In genomic region chr9:21426525-21426924, GRCm38 (mm10) we compare ENCODE assay signal across 9 mouse cellular contexts. TPM values are rescaled to one million over a fixed set of nuclear protein-coding genes. Genes with fewer than 3 reads are reported as not detected.
DNase-seq lines count a peak whose midpoint lies in the region; ATAC-seq and TF ChIP-seq lines count a peak whose summit lies in the region.
"Had no signal": no experiment of that assay in that cellular context is flagged by ENCODE, and none has a peak within 500 bp of the region (broad histone marks: within the 10 kb centered on the region; RNA-seq: fewer than 3 reads in every experiment).

No protein-coding gene starts in this region.

- ATAC-seq in kidney, embryonic 14.5 days (ENCODE audit: low FRiP score, low TSS enrichment): no peak
- ATAC-seq in embryonic facial prominence, embryonic 12.5 days (ENCODE audit: insufficient number of reproducible peaks, insufficient read depth, low FRiP score, low TSS enrichment): no peak
- ATAC-seq in intestine, embryonic 14.5 days (replicated peaks; ENCODE audit: low FRiP score, low TSS enrichment, low read depth): no peak
- no peak for ATAC-seq in midbrain, embryonic 16.5 days

- no peaks in the 10 kb centered on the region for H3K9me3 ChIP-seq in kidney, embryonic 14.5 days (ENCODE audit: control insufficient read depth, low read length)
- no peaks in the 10 kb centered on the region for H3K9me3 ChIP-seq in embryonic facial prominence, embryonic 12.5 days
- H3K9me3 ChIP-seq in intestine, embryonic 14.5 days (ENCODE audit: control insufficient read depth, low read length): no peaks in the 10 kb centered on the region
- no peaks in the 10 kb centered on the region for H3K9me3 ChIP-seq in midbrain, embryonic 16.5 days (replicated peaks; ENCODE audit: control insufficient read depth, low read length, poor library complexity, severe bottlenecking)

- peaks cover 20% of the 10 kb centered on the region for H3K4me1 ChIP-seq in kidney, embryonic 14.5 days (ENCODE audit: control insufficient read depth, insufficient read depth, low read length)
- peaks cover 48% of the 10 kb centered on the region for H3K4me1 ChIP-seq in kidney, adult 2 months (ENCODE audit: control insufficient read depth, insufficient read depth, low read length)
- peaks cover 14% of the 10 kb centered on the region for H3K4me1 ChIP-seq in embryonic facial prominence, embryonic 12.5 days
- H3K4me1 ChIP-seq in intestine, embryonic 14.5 days (replicated peaks; ENCODE audit: control insufficient read depth, insufficient read depth, low read length): peaks cover 19% of the 10 kb centered on the region
- peaks cover 23% of the 10 kb centered on the region for H3K4me1 ChIP-seq in midbrain, embryonic 16.5 days (ENCODE audit: control insufficient read depth, insufficient read depth, low read length)

- TF ChIP-seq POLR2A in kidney, adult 2 months (IDR thresholded peaks at IDR 0.05; ENCODE audit: low read depth, low read length): no peak

- H3K27ac ChIP-seq in kidney, embryonic 14.5 days (ENCODE audit: low read depth, low read length): no peak overlapping the region
- H3K27ac ChIP-seq in kidney, adult 2 months (ENCODE audit: insufficient read depth, low read depth, low read length): no peak overlapping the region
- no peak overlapping the region for H3K27ac ChIP-seq in embryonic facial prominence, embryonic 12.5 days
- H3K27ac ChIP-seq in intestine, embryonic 14.5 days (ENCODE audit: low read depth): no peak overlapping the region
- H3K27ac ChIP-seq in midbrain, embryonic 16.5 days (ENCODE audit: low read length): no peak overlapping the region

- no peak for TF ChIP-seq CTCF in kidney, adult 2 months (conservative IDR thresholded peaks at IDR 0.05; ENCODE audit: insufficient read depth, insufficient read length, low read depth, low read length)

- peaks cover 3% of the 10 kb centered on the region; the same call in 1 of the 2 replicates for H3K36me3 ChIP-seq in kidney, embryonic 14.5 days (ENCODE audit: control insufficient read depth, insufficient read depth, low read length)
- H3K36me3 ChIP-seq in kidney, adult 2 months (ENCODE audit: control insufficient read depth, insufficient read depth, low read length): no peaks in the 10 kb centered on the region
- H3K36me3 ChIP-seq in embryonic facial prominence, embryonic 12.5 days: peaks cover 1% of the 10 kb centered on the region
- H3K36me3 ChIP-seq in intestine, embryonic 14.5 days (ENCODE audit: control insufficient read depth, insufficient read depth, low read length): peaks cover 2% of the 10 kb centered on the region
- H3K36me3 ChIP-seq in midbrain, embryonic 16.5 days (ENCODE audit: control insufficient read depth, insufficient read depth, low read length): peaks cover 1% of the 10 kb centered on the region; the same call in 1 of the 2 replicates

- no peak for DNase-seq in kidney, adult 2 months
- DNase-seq in intestine, embryonic 14.5 days (ENCODE audit: low spot score): no peak
- DNase-seq in thymus, postnatal 14 days: no peak
- no peak for DNase-seq in cerebellum, adult 8-10 months
- no peak for DNase-seq in natural killer cell, adult 2 months (ENCODE audit: low spot score in 2 of 2)
- DNase-seq: right cerebral cortex, postnatal 25 days had no signal

- H3K9ac ChIP-seq in kidney, embryonic 14.5 days (ENCODE audit: low read depth, low read length): no peak overlapping the region
- no peak overlapping the region for H3K9ac ChIP-seq in embryonic facial prominence, embryonic 12.5 days
- no peak overlapping the region for H3K9ac ChIP-seq in intestine, embryonic 14.5 days (ENCODE audit: low read length)
- H3K9ac ChIP-seq in midbrain, embryonic 16.5 days (ENCODE audit: low read depth, low read length): no peak overlapping the region

- H3K4me3 ChIP-seq in kidney, embryonic 14.5 days (ENCODE audit: low read length): peak overlapping the region; percentile 98; the same call in 1 of the 2 replicates
- H3K4me3 ChIP-seq in kidney, adult 2 months (ENCODE audit: insufficient read depth, low read depth, low read length): no peak overlapping the region
- H3K4me3 ChIP-seq in embryonic facial prominence, embryonic 12.5 days: no peak overlapping the region; the same call in 1 of the 2 replicates
- no peak overlapping the region for H3K4me3 ChIP-seq in intestine, embryonic 14.5 days (ENCODE audit: low read depth, low read length)
- no peak overlapping the region for H3K4me3 ChIP-seq in midbrain, embryonic 16.5 days (ENCODE audit: low read depth, low read length)

- no peaks in the 10 kb centered on the region for H3K27me3 ChIP-seq in kidney, embryonic 14.5 days (ENCODE audit: control insufficient read depth, insufficient read depth, low read length)
- H3K27me3 ChIP-seq in kidney, adult 2 months (replicated peaks; ENCODE audit: control insufficient read depth, insufficient read depth, low read length): no peaks in the 10 kb centered on the region
- H3K27me3 ChIP-seq in embryonic facial prominence, embryonic 12.5 days: no peaks in the 10 kb centered on the region
- H3K27me3 ChIP-seq in intestine, embryonic 14.5 days (replicated peaks; ENCODE audit: control insufficient read depth, insufficient read depth, low read length): no peaks in the 10 kb centered on the region
- H3K27me3 ChIP-seq in midbrain, embryonic 16.5 days (ENCODE audit: control insufficient read depth, insufficient read depth, low read depth, low read length): no peaks in the 10 kb centered on the region

- 65% methylated on average over 2 of the region's 2 CpGs for WGBS in kidney, embryonic 14.5 days
- WGBS in kidney, adult 2 months: 31% methylated on average over 2 of the region's 2 CpGs
- 75% methylated on average over 2 of the region's 2 CpGs for WGBS in embryonic facial prominence, embryonic 12.5 days
- 70% methylated on average over 2 of the region's 2 CpGs for WGBS in intestine, embryonic 14.5 days
- WGBS in midbrain, embryonic 16.5 days: 69% methylated on average over 2 of the region's 2 CpGs

- H3K4me2 ChIP-seq in kidney, embryonic 14.5 days (replicated peaks; ENCODE audit: low read depth, low read length): peak overlapping the region; percentile 93; the same call in 1 of the 2 replicates
- peak overlapping the region; percentile 83; the same call in 1 of the 2 replicates for H3K4me2 ChIP-seq in embryonic facial prominence, embryonic 12.5 days (replicated peaks)
- peak overlapping the region; percentile 93; the same call in 1 of the 2 replicates for H3K4me2 ChIP-seq in intestine, embryonic 14.5 days (ENCODE audit: low read length)
- peak overlapping the region; percentile 90; the same call in 1 of the 2 replicates for H3K4me2 ChIP-seq in midbrain, embryonic 16.5 days (ENCODE audit: low read length)

RNA-seq across cellular contexts. Expression of gene Dnm2, which starts 1.8 kb away (rescaled TPM):
- polyA plus RNA-seq in kidney, embryonic 14.5 days (2014; fragmentation: Nextera tagmentation; extraction: Ambion mirVana): 47.8 and 66.1 TPM in 2 replicates
- 101 and 118 TPM in 2 replicates for polyA plus RNA-seq in kidney, adult 2 months (2012; rRNA removed)
- polyA plus RNA-seq in embryonic facial prominence, embryonic 12.5 days (2016; fragmentation: Nextera tagmentation; extraction: Ambion mirVana): 75.3 and 76.7 TPM in 2 replicates
- 65.2 and 67.3 TPM in 2 replicates for polyA plus RNA-seq in intestine, embryonic 14.5 days (2014; fragmentation: Nextera tagmentation; extraction: Ambion mirVana)
- polyA plus RNA-seq in midbrain, embryonic 16.5 days (2015; fragmentation: Nextera tagmentation; extraction: Ambion mirVana): 63.2 and 64.5 TPM in 2 replicates

RNA-seq across cellular contexts. Expression of gene Qtrt1, which starts 14.9 kb away (rescaled TPM):
- 55.7 and 76.0 TPM in 2 replicates for polyA plus RNA-seq in kidney, embryonic 14.5 days (2014; fragmentation: Nextera tagmentation; extraction: Ambion mirVana)
- polyA plus RNA-seq in kidney, adult 2 months (2012; rRNA removed): 23.7 and 25.2 TPM in 2 replicates
- polyA plus RNA-seq in embryonic facial prominence, embryonic 12.5 days (2016; fragmentation: Nextera tagmentation; extraction: Ambion mirVana): 48.7 and 50.2 TPM in 2 replicates
- polyA plus RNA-seq in intestine, embryonic 14.5 days (2014; fragmentation: Nextera tagmentation; extraction: Ambion mirVana): 69.9 and 77.3 TPM in 2 replicates
- polyA plus RNA-seq in midbrain, embryonic 16.5 days (2015; fragmentation: Nextera tagmentation; extraction: Ambion mirVana): 51.9 and 54.0 TPM in 2 replicates

RNA-seq across cellular contexts. Expression of gene Ilf3, which starts 58.9 kb away (rescaled TPM):
- polyA plus RNA-seq in kidney, embryonic 14.5 days (2014; fragmentation: Nextera tagmentation; extraction: Ambion mirVana): 122 and 235 TPM in 2 replicates
- polyA plus RNA-seq in kidney, adult 2 months (2012; rRNA removed): 31.9 and 33.0 TPM in 2 replicates
- 277 and 284 TPM in 2 replicates for polyA plus RNA-seq in embryonic facial prominence, embryonic 12.5 days (2016; fragmentation: Nextera tagmentation; extraction: Ambion mirVana)
- polyA plus RNA-seq in intestine, embryonic 14.5 days (2014; fragmentation: Nextera tagmentation; extraction: Ambion mirVana): 179 and 188 TPM in 2 replicates
- polyA plus RNA-seq in midbrain, embryonic 16.5 days (2015; fragmentation: Nextera tagmentation; extraction: Ambion mirVana): 228 and 245 TPM in 2 replicates
